Mouse (Mus musculus): ENCODE measurements around the gene 4930447C04Rik.

Gene 4930447C04Rik

GRCm38 (mm10) chr12:72841500-72841899 lies 99.1 kb downstream of the 4930447C04Rik start:
- DNase-seq (ENCODE audit: low spot score) = no peak

GRCm38 (mm10) chr12:72837302-72837701 lies 103.3 kb downstream of the 4930447C04Rik start:
- DNase-seq (ENCODE audit: low spot score) = no peak

DNA sequence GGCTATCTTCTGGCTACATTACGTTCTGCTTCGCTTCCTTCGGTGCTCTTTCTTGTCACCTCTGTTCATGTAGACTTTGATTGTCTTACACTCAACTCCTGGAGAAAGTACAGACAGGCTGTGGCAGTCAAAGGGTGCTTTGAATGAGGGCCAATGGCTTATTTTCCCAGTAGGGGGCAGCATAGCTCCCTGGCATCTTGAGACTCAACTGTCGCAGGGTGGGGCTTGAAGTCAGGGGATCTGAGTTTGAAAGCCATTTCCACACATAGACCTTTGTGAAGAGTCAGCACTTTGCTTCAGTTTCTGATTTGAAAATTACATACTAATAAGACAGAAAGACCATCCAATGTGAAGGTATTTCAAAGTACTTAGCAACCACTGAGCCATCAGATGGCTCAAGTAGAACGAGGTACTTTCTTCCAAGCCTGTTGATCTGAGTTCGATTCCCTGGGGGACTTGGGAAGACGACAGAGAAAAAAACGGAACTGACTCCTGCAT lies 105.0 kb downstream of the 4930447C04Rik start:
- no peak for DNase-seq (ENCODE audit: low spot score)

DNA sequence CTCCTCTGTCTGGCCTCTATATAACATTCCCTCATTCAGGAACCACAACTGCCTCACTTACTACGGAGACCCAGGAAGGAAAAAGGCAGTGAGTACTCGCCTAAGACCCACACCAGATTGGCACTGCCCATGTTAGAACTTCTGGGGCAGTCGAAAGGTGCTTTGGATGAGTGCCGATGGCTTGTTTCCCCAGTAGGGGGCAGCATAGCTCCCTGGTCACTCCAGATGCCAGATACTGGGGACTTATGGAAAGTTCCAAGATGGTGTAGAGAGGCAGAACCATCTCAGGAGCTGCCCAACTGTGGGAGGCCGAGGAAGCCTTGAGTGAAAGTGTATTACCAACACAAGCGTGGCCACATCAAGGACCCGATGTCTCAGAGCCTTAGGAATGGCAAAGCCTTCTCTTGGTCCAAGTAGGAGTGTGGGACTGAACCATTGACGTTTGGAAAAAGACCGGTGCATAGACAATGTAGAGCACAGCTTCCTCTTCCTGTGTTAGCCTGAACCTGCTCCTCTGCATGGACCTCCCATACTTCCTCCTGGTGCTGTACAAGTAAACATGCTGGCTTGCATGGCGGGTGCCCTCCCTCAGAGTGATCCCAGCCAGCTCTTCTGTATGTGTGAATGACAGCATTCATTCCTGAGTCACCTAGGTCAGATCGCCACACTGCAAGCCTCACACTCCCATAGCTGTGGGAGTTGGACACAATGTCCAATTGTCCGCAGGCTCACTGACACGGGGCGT lies 105.6 kb downstream of the 4930447C04Rik start:
- no peak for DNase-seq (ENCODE audit: low spot score)

- no peak for DNase-seq (ENCODE audit: low spot score)
These were observed 108.7 kb downstream of the 4930447C04Rik start for GRCm38 (mm10) chr12:72831711-72832432.

Measured in yolk sac, embryonic 10.5 days (tissue).